In genomic region chr11:73136587-73136986, GRCm38 (mm10) we compare ENCODE assay signal across 1 mouse cellular context.
A peak's percentile ranks its signal among the peaks of the same experiment; 100 is the strongest.
TF ChIP-seq lines count a peak whose summit lies in the region.

No protein-coding gene starts in this region.

TF ChIP-seq in CH12.LX, 34 proteins besides CTCF, POLR2A, EP300 and RAD21:
- TF ChIP-seq ETS1 (conservative IDR thresholded peaks at IDR 0.05; ENCODE audit: low read depth, low read length), result no peak
- 0 out of 2 replicates have a peak, but pooled peaks have one; percentile 18 for TF ChIP-seq MAX (IDR thresholded peaks at IDR 0.05; ENCODE audit: low read length)
